In the genomic region with DNA sequence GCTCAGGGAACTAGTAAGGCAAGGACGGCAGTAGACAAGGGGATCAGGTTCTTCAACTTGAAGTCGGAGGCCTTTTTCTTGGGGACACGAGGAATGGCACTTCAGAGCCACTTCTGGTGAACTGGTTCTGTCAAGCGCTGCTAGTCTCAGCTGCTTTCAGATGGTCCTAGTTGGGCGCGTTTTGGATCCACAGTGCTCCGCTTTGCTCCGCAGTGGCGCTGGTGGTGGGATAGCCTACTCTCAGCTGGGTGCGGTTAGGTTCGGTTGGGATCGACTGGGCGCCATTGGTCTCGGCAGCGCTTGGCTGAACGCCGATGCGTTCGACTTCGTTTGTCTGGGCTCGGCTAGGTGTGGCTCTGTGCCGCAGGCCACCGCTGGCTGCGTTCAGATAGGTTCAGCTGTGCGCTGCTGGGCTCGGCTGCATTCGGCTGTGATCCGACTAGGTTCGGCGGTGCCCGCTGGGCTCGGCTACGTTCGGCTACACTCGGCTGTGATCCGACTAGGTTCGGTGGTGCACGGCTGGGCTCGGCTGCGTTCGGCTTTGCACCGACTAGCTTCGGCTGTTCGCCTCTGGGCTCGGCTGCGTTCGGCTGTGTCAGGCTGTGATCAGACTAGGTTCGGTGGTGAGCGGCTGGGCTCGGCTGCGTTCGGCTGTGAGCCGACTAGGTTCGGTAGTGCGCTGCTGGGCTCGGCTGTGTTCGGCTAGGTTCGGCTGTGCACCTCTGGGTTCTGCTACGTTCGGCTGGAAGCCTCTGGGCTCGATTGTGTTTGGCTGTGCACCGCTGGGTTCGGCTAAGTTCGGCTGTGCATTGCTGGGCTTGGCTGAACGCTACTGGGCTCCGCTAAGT, we compare ENCODE assay signal across 7 mouse cellular contexts. TPM values are rescaled to one million over a fixed set of nuclear protein-coding genes. Genes with fewer than 3 reads are reported as not detected.
DNase-seq lines count a peak whose midpoint lies in the region; ATAC-seq lines count a peak whose summit lies in the region.

No protein-coding gene starts in this region.

- intact Hi-C loops in gastrocnemius, postnatal 14 days (cut with DNase I; ENCODE audit: low total_unique reads) = no loop called here
- intact Hi-C loops in left cerebral cortex, postnatal 25 days (cut with DNase I) = no loop called here

- H3K27me3 ChIP-seq in intestine, embryonic 14.5 days (replicated peaks; ENCODE audit: control insufficient read depth, insufficient read depth, low read length) = no peaks in the 10 kb centered on the region
- H3K27me3 ChIP-seq in midbrain, embryonic 10.5 days (ENCODE audit: low read depth, poor library complexity, severe bottlenecking) = peaks cover 18% of the 10 kb centered on the region

- peak; percentile 97 to 98 for DNase-seq in adrenal gland, adult (ENCODE audit: inconsistent age in 2 of 2, low spot score in 1 of 2)
- DNase-seq in embryo, embryonic 10.5 days (ENCODE audit: low spot score) = peak; percentile 85
- DNase-seq in gastrocnemius, postnatal 14 days = peak; percentile 93
- DNase-seq in intestine, embryonic 14.5 days (ENCODE audit: low spot score) = peak; percentile 96
- DNase-seq in left cerebral cortex, postnatal 25 days (ENCODE audit: low spot score in 2 of 2) = peak; percentile 98
- peak; percentile 90 for DNase-seq in midbrain, embryonic 10.5 days (ENCODE audit: low spot score)
- peak; percentile 95 for DNase-seq in right cerebral cortex, postnatal 4 days

- peak overlapping the region; percentile 91 for H3K27ac ChIP-seq in intestine, embryonic 14.5 days (ENCODE audit: low read depth)
- peak overlapping the region; percentile 85 for H3K27ac ChIP-seq in midbrain, embryonic 10.5 days (replicated peaks)

- H3K9me3 ChIP-seq in intestine, embryonic 14.5 days (ENCODE audit: control insufficient read depth, low read length) = no peaks in the 10 kb centered on the region
- no peaks in the 10 kb centered on the region; the same call in 1 of the 2 replicates for H3K9me3 ChIP-seq in midbrain, embryonic 10.5 days (replicated peaks)

- 12% methylated on average over 66 of the region's 66 CpGs for WGBS in intestine, embryonic 14.5 days
- WGBS in midbrain, embryonic 10.5 days = 21% methylated on average over 66 of the region's 66 CpGs

- peaks cover 5% of the 10 kb centered on the region; the same call in 1 of the 2 replicates for H3K4me1 ChIP-seq in intestine, embryonic 14.5 days (replicated peaks; ENCODE audit: control insufficient read depth, insufficient read depth, low read length)
- peaks cover 8% of the 10 kb centered on the region for H3K4me1 ChIP-seq in midbrain, embryonic 10.5 days

- ATAC-seq in intestine, embryonic 14.5 days (replicated peaks; ENCODE audit: low FRiP score, low TSS enrichment, low read depth) = peak; percentile 89

- peaks cover 6% of the 10 kb centered on the region; the same call in 1 of the 2 replicates for H3K36me3 ChIP-seq in intestine, embryonic 14.5 days (ENCODE audit: control insufficient read depth, insufficient read depth, low read length)
- H3K36me3 ChIP-seq in midbrain, embryonic 10.5 days = 0 out of 2 replicates have a peak, but pooled peaks cover 4% of the 10 kb centered on the region

- H3K4me2 ChIP-seq in intestine, embryonic 14.5 days (ENCODE audit: low read length) = peak overlapping the region; percentile 57

- H3K9ac ChIP-seq in intestine, embryonic 14.5 days (ENCODE audit: low read length) = peak overlapping the region; percentile 61

- peak overlapping the region; percentile 63 for H3K4me3 ChIP-seq in intestine, embryonic 14.5 days (ENCODE audit: low read depth, low read length)
- H3K4me3 ChIP-seq in midbrain, embryonic 10.5 days = peak overlapping the region; percentile 66

RNA-seq across cellular contexts. Expression of gene Yipf6, which starts 0.8 kb away (rescaled TPM):
- total RNA-seq in gastrocnemius, postnatal 14 days (2021) = 10 to 100 TPM; 12.6 to 15.0 TPM
- 22.4 and 24.7 TPM in 2 replicates for polyA plus RNA-seq in intestine, embryonic 14.5 days (2014; fragmentation: Nextera tagmentation; extraction: Ambion mirVana)
- 10 to 100 TPM; 34.9 to 35.8 TPM for total RNA-seq in left cerebral cortex, postnatal 25 days (2021)
- 18.2 and 20.7 TPM in 2 replicates for polyA plus RNA-seq in midbrain, embryonic 10.5 days (2016; fragmentation: Nextera tagmentation; extraction: Ambion mirVana)

RNA-seq across cellular contexts. Expression of gene Ophn1, which starts 46.1 kb away (rescaled TPM):
- total RNA-seq in gastrocnemius, postnatal 14 days (2021) = 1 to 10 TPM; 4.5 to 4.8 TPM
- 11.0 and 11.5 TPM in 2 replicates for polyA plus RNA-seq in intestine, embryonic 14.5 days (2014; fragmentation: Nextera tagmentation; extraction: Ambion mirVana)
- 10 to 100 TPM; 39.0 to 39.2 TPM for total RNA-seq in left cerebral cortex, postnatal 25 days (2021)
- 16.4 and 19.6 TPM in 2 replicates for polyA plus RNA-seq in midbrain, embryonic 10.5 days (2016; fragmentation: Nextera tagmentation; extraction: Ambion mirVana)

Comparison
In these comparisons a context has a peak if more than half of its experiments do, and no peak if none do; other contexts are left out.
1. Peak in every context shown above with its lines: DNase-seq, ATAC-seq, H3K4me3 ChIP-seq and H3K27ac ChIP-seq.
2. RNA of gene Ophn1, which starts 46.1 kb away (total RNA-seq): 39.0 to 39.2 TPM in left cerebral cortex, postnatal 25 days; 4.5 to 4.8 TPM in gastrocnemius, postnatal 14 days; every median in the first group is over 4 times any median in the second.